Mouse (Mus musculus) olfactory bulb, adult 2 months (tissue): ENCODE results near the gene Ccdc93. TPM values are rescaled to one million over a fixed set of nuclear protein-coding genes. Genes with fewer than 3 reads are reported as not detected.

Experiments
- H3K27ac ChIP-seq: fragments of 200-500 bp; 2 replicates; pipeline ENCODE4 v1.5.1; 2012; ENCODE audit warnings: low read depth, low read length; ENCODE audit not compliant: insufficient read depth
- H3K4me1 ChIP-seq: fragments of 200-500 bp; 2 replicates; pipeline ENCODE4 v1.6.1; 2012; ENCODE audit warnings: low read length; ENCODE audit not compliant: control insufficient read depth, insufficient read depth
- H3K4me3 ChIP-seq: fragments of 200-500 bp; 2 replicates; pipeline ENCODE4 v1.5.1; 2012; ENCODE audit warnings: mild to moderate bottlenecking, low read depth, low read length, moderate library complexity; ENCODE audit not compliant: insufficient read depth
- CTCF ChIP-seq: fragments of 200-500 bp; IDR thresholded peaks from 2 replicates; pipeline ENCODE4 v1.5.1; 2012; ENCODE audit warnings: low read depth, mild to moderate bottlenecking, low read length, moderate library complexity; ENCODE audit not compliant: insufficient read depth
- POLR2A ChIP-seq: fragments of 200-500 bp; IDR thresholded peaks from 2 replicates; pipeline ENCODE4 v1.6.1; 2012; ENCODE audit warnings: mild to moderate bottlenecking, low read depth, low read length, moderate library complexity; ENCODE audit not compliant: insufficient read depth
- WGBS: fragments of 180-500 bp; shearing (Covaris S2); methylation state at CpG from one replicate; pipeline ENCODE4 v1.1.7; 2018; 5-methylcytosine and 5-hydroxymethylcytosine counted together
- polyA plus RNA-seq: library from polyadenylated mRNA; stranded (reverse); fragments of >200 nt; gene quantifications from 2 replicates; pipeline ENCODE4 v1.2.4, GENCODE M21; 2012; ENCODE audit warnings: low replicate concordance; ENCODE audit not compliant: missing spikeins, insufficient read depth, insufficient read length

Ccdc93 gene
- polyA plus RNA-seq, 1 experiment = not detected

DNA sequence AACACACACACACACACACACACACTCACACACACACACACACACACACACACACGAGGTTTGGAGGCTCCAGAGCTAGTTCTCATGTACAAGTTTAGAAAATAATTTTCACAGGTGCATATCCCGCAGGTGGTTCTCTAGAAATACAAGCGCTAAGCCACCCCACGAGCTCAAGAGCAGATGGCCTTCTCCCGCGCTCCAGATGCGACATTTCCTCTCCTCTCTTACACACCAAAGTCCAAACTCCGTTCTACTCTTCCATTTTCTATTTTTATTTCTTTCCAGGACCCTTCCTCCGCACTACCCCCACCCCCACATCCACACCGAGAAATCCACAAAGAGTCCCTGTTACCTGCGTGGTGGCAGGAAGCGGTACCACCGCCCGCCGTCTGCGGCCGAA is 96.2 kb downstream of the Ccdc93 start:
- peaks cover 14% of the 10 kb centered on the region for H3K4me1 ChIP-seq
- WGBS = 50% methylated on average over 17 of the region's 17 CpGs
- peak overlapping the region; percentile 37; the same call in 1 of the 2 replicates for H3K4me3 ChIP-seq
- TF ChIP-seq POLR2A (no peak), CTCF (no peak)
- H3K27ac ChIP-seq = no peak overlapping the region

DNA sequence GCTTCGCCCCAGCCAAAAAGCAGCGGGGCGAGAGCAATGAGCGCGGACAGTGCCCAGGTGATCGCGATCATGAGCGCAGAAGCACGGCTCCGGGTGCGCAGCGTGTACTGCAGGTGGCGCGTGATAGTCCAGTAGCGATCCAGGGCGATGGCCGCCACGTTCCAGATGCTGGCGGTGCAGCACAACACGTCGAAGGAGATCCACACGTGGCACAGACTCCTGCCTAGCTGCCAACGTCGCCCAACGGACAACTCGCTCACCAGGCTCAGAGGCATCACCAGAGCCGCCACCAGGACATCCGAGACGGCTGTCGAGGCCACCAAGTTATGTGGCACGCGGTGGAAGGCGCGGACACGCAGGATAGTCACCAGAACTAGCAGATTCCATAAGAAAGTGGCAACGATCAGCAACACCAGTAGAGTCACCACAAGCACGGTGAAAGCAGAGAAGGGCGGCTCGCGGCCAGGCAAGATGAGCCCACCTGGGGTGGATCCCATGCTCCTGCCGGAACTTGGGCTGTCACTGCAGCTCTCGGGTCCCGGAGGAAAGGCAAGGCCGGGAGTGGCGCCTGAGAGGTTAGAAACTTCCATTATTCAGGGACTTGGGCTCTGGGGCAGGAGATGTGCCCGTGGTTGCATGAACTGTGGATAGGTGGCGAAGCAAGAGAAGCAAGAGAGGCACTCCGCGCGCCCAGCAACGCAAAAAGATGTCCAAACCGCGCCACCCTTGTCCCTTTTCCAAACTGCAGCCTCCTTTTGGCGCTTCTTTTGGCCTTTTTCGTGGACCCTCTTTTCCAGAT is 97.0 kb downstream of the Ccdc93 start:
- no peak overlapping the region for H3K27ac ChIP-seq
- TF ChIP-seq CTCF (no peak), POLR2A (no peak)
- H3K4me3 ChIP-seq = peak overlapping the region; percentile 37
- 5% methylated on average over 55 of the region's 55 CpGs for WGBS
- H3K4me1 ChIP-seq = peaks cover 14% of the 10 kb centered on the region

DNA sequence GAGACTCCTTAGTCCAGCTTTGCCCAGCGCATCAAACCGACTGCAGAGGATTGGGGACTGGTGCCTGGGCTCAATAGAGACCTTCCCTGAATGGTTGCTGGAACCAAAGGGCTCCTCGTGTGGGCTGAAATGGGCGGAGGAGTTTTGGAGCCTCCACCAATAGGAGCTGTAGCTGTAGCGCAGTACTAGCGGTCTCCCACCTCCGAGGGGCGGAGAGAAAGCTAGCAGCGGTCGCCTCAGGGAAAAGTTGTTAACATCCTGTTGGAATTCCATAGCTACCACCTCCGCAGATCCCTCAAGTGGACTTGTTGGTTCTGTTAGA is 97.5 kb downstream of the Ccdc93 start, which contains the start of gene Htr5b:
Gene Htr5b (minus strand): TSS at position 67 of the 322 bp plus-strand sequence.
- 1% methylated on average over 11 of the region's 11 CpGs for WGBS
- H3K4me3 ChIP-seq = peak within 1 kb of the TSS; percentile 37
- H3K4me1 ChIP-seq = peaks cover 14% of the 10 kb centered on the region
- no peak for TF ChIP-seq POLR2A
- H3K27ac ChIP-seq = no peak within 1 kb of the TSS

- H3K4me1 ChIP-seq = peaks cover 14% of the 10 kb centered on the region
- WGBS = 89% methylated on average over 6 of the region's 6 CpGs
These were observed 98.4 kb downstream of the Ccdc93 start for GRCm38 (mm10) chr1:121529286-121529685.

DNA sequence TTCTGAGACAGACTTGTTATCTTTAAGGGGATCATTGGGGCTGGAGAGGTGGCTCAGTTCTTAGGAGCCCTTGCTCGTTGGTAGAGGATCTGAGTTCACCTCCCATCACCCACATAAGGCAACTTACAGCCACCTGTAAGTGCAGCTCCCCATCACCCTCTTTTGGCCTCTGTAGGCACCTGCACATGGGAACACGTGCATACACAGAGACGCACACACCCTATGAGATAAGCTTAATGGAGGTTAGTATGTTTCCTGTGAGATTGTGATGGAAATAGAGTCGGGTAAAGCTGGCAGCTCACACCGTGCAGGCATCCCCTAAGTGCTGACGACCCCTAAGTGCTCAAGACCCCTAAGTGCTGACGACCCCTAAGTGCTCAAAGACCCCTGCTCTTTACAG is 100.6 kb downstream of the Ccdc93 start:
- 73% methylated on average over 7 of the region's 7 CpGs for WGBS
- Histone ChIP-seq H3K4me1 (peaks cover 14% of the 10 kb centered on the region), H3K27ac (no peak overlapping the region), H3K4me3 (no peak overlapping the region)
- no peak for TF ChIP-seq CTCF
- no peak for TF ChIP-seq POLR2A

More at GRCm38 (mm10) chr1:121529286-121529685, 98.4 kb downstream of the Ccdc93 start:
- no peak overlapping the region for H3K27ac ChIP-seq
- no peak overlapping the region for H3K4me3 ChIP-seq
- no peak for TF ChIP-seq CTCF
- no peak for TF ChIP-seq POLR2A

GRCm38 (mm10) chr1:121540361-121540760 is 109.5 kb downstream of the Ccdc93 start:
- no peak overlapping the region for H3K27ac ChIP-seq
- H3K4me3 ChIP-seq = no peak overlapping the region
- 24% methylated on average over 8 of the region's 8 CpGs for WGBS
- no peaks in the 10 kb centered on the region for H3K4me1 ChIP-seq
- TF ChIP-seq POLR2A = no peak

DNA sequence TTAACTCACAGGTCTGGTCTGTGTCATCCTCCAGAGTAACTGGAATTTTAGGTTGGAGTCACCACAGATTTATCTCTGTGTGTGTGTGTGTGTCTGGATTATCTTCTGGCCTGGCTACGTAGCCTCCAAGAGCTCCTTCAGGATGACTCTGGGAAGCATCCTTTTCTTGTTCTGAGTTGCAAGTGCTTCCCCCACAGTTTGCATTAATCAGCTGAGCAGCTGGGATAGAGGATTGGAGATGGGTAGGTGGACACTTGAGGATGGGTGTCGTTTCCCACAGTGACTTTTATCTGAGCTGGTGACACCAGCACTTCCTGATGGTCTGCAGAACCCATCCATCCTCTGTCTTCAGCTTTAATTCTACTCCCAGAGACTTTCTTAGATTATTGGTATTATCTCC is 116.0 kb downstream of the Ccdc93 start:
- no peak overlapping the region for H3K27ac ChIP-seq
- peaks cover 8% of the 10 kb centered on the region for H3K4me1 ChIP-seq
- TF ChIP-seq CTCF = no peak
- TF ChIP-seq POLR2A = no peak
- WGBS = 40% methylated on average over 2 of the region's 2 CpGs
- no peak overlapping the region for H3K4me3 ChIP-seq

DNA sequence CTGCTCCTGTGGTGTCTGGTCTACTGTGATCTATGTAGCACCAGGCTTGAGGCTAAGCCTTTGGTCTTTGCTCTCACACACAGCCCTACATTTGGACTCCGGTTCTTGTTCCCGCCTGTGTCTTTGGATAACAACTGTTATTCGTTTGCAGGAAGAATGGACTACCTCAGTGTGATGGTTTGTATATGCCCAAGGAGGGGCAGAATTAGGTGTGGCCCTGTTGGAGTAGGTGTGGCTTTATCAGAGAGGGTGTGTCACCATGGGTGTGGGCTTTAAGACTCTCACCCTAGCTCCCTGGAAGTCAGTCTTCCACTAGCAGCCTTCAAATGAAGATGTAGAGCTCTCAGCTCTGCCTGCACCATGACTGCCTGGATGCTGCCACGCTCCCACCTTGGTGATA is 117.8 kb downstream of the Ccdc93 start:
- TF ChIP-seq POLR2A (no peak), CTCF (no peak)
- WGBS = 95% methylated on average over 4 of the region's 4 CpGs
- no peak overlapping the region for H3K27ac ChIP-seq
- H3K4me3 ChIP-seq = no peak overlapping the region
- H3K4me1 ChIP-seq = peaks cover 8% of the 10 kb centered on the region

- H3K27ac ChIP-seq = no peak overlapping the region
- peaks cover 8% of the 10 kb centered on the region for H3K4me1 ChIP-seq
- TF ChIP-seq POLR2A (no peak), CTCF (no peak)
- H3K4me3 ChIP-seq = no peak overlapping the region
- WGBS = 78% methylated on average over 4 of the region's 4 CpGs
These were observed 118.6 kb downstream of the Ccdc93 start for GRCm38 (mm10) chr1:121549456-121549855.
